15 mouse cellular contexts compared by ENCODE assay signal in genomic region chr2:97990666-97991065, GRCm38 (mm10).
DNase-seq lines count a peak whose midpoint lies in the region; ATAC-seq lines count a peak whose summit lies in the region.
"Had no signal": no experiment of that assay in that cellular context is flagged by ENCODE, and none has a peak within 500 bp of the region (broad histone marks: within the 10 kb centered on the region; RNA-seq: fewer than 3 reads in every experiment).

No protein-coding gene starts in this region.

- DNase-seq in left cerebral cortex, adult 11 months (ENCODE audit: low spot score): peak; percentile 2
- DNase-seq in left cerebral cortex, adult 9 months (ENCODE audit: low spot score in 2 of 2): no peak
- DNase-seq in brain, adult 2 months (ENCODE audit: low read depth, low spot score): peak; percentile 18
- DNase-seq in telencephalon, adult 2 months (ENCODE audit: low read depth, low spot score): peak; percentile 40
- DNase-seq: adrenal gland, adult 2 months; adrenal gland, postnatal 10 days; adrenal gland, postnatal 25 days; cerebellum, adult 11-12 months; cerebellum, adult 2 months; cerebellum, adult 9-10 months; cerebellum, postnatal 10 days; cerebellum, postnatal 25 days had no signal

- ATAC-seq in inflammation-experienced regulatory T-cells, adult 6 months: no peak
- ATAC-seq: forebrain, embryonic 14.5 days; forebrain, embryonic 16.5 days had no signal

Comparison
In these comparisons a context has a peak if more than half of its experiments do, and no peak if none do; other contexts are left out.
1. DNase-seq: peak in left cerebral cortex, adult 11 months (single experiment), brain, adult 2 months (single experiment) and telencephalon, adult 2 months (single experiment); none in left cerebral cortex, adult 9 months (0 of 2).